Mouse (Mus musculus): ENCODE results near the gene Shank2.

The Shank2 gene

DNA sequence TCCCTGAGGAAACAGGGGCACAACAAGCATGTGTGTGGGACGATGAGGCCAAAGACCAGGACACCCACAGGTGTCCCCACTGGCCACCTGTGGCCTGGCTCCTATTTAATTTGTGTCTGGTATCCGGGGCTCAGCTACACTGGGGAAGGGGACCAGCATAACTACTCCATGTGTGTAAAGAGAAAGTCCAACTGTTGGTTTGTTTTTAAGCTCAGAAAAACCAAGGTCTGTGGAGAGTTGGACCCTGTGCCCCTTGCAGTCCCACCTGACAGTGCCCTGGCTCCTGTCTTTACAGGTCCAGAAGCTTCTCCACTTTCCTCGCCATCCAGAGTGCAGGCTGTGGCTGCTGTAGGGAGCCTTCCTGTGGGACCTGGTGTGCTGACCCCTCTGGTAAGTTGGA, at the start of gene Shank2:
Gene Shank2 (plus strand): TSS at position 301 of the 400 bp plus-strand sequence.
- no peak for DNase-seq (ENCODE audit: low read depth, low spot score)

DNA sequence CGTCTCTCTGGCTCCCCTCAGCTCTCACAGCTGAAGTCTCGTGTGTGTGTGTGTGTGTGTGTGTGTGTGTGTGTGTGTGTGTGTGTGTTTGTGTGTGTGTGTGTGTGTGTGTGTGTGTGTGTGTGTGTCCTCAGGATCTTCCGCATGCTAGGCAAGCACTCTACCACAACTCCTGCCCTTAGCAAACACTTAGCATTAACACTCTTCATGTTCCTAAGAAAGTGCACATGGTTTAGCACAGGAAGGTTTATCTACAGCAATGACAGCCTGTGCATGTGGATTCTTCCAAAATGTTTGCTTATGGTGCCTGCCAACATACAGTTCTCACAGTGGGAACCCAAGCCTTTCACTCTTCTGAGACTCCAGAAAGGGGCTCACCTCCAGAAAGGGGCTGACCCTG, 49.6 kb upstream of the Shank2 start:
- DNase-seq (ENCODE audit: low read depth, low spot score) = no peak

GRCm38 (mm10) chr7:143956575-143957295, 45.0 kb upstream of the Shank2 start:
- DNase-seq (ENCODE audit: low read depth, low spot score) = no peak

DNA sequence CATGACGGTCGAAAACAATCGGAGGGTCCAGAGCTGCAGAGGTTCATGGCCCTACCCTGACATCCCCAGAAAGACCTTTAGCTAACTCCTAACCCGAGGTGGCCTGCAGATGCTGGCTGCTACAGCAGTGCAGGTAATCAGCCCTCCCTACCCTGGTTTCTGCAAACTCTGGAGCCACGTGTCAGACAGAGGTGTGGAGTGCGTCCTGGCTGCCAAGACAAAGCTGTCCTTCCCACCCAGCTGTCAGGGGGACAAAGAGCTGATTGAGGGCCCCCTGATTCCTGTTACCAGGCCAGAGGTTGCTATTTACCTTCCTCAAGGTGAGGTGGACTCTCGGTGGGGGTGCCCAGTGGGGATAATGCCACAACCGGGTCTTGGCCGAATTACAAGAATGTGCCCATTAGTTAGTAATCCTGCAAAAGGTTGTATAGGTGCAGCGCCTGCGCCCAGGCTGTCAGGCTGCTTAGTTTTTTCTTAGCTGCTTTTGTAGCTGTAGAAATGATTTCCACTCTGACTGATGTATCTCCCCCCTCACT, 43.6 kb upstream of the Shank2 start:
- DNase-seq (ENCODE audit: low read depth, low spot score) = no peak

DNA sequence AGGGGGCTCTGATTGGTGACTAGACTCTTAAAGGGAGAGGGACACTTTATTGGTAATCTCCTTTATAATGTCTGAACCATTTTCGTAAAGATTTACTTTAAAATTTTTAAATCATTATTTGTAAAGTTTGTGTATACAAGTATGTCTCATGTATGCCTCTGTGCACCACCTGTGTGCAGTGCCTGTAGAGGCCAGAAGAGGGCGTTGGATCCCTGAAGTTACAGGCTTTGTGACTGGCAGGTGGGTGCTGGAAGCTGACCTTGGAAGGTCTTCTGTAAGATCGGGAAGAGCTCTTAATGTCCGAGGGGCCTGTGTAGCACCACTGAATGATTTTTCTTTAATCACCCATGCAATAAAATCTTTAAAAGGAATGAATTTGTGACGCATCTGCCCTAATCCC, 37.9 kb upstream of the Shank2 start:
- no peak for DNase-seq (ENCODE audit: low read depth, low spot score)

- no peak for DNase-seq (ENCODE audit: low read depth, low spot score)
These were observed 35.1 kb upstream of the Shank2 start for GRCm38 (mm10) chr7:143966621-143967020.

DNA sequence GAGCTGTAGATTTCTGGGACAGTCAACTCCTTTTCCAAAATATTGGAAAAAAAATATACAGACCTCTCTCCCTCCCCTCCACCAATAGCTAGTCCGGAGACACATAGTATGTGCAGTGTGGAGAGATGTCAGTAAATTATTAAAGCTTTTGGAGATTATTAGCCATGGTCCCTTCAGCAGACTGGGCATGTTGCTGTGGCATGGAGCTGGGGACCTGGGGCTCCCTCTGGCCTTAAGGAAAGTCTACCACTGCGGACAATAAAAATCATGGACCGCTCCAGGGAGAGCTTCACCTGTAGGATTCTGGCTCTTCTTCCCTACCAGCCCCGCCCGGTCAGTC, 24.3 kb upstream of the Shank2 start:
- no peak for DNase-seq (ENCODE audit: low read depth, low spot score)

DNA sequence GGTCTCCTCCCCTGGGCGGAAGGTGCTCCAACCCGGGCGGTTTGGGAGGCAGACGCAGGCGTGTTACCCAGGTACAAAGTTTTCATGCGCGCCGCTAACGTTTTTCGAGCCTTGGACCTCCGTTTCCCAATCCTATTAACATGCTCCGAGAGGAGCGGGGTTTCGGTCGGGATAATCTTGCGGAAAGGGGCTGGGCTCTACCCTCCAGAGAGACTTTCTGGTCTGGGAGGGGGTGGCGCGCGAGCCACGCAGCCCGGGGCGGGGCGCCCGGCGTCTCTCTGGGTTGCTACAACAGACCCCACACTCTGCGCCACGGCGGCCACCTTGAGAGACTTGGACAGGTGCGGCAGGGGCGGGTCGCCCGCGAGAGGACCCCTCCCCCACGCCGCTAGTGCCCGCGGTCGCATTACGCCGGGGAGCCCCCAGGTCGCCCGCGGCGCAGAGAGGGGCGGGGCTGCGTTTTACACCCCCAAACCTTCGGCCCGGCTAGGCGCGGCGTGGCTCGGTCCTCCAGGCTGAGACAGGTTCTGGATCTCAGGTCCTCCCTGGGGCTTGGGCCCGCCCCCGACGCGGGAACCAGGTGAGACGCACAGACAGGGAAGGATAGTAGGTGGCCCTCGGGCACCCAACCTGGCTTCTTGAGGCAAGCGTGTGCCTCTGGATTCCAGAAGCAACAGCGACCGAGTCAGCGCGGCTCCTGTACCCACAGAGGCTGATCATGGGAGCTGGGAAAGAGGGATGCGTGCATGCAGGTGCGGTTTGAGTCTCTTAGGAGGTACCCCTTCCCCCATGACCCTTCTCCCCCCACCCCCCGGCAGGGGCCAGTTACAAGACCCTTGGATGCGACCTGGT, 23.7 kb upstream of the Shank2 start:
- DNase-seq (ENCODE audit: low read depth, low spot score) = no peak

DNA sequence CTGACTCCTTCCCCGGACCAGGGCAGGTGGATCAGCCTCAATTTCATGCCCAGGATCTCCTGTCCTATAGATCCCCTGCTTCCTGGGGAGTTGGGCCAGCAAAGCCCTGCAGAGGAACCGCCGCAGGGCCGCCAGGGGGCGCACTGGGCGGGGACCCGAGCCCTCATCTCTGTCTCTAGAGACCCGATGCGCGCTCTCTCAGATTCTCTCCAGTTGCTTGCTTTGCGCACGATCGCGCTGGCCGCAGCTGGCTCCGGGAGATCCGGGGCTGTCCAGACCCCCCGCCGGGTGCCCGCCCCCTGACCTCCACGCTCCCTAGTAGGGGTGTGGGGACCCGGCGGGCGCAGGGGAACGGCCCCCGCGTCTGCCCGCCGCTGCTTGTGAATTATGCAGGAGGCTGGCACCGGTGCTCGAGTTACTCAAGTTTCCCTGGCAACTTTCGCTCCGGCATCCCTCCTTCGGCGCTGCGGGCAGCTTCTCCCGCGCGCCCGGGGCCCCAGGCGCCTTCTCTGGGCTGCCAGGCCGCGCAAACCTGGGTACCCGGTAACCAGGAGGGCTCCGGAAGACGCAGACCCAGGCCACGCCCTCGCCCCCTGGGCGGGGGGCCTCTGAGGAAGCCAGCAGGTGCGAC, 22.9 kb upstream of the Shank2 start:
- DNase-seq (ENCODE audit: low read depth, low spot score) = peak; percentile 11

DNA sequence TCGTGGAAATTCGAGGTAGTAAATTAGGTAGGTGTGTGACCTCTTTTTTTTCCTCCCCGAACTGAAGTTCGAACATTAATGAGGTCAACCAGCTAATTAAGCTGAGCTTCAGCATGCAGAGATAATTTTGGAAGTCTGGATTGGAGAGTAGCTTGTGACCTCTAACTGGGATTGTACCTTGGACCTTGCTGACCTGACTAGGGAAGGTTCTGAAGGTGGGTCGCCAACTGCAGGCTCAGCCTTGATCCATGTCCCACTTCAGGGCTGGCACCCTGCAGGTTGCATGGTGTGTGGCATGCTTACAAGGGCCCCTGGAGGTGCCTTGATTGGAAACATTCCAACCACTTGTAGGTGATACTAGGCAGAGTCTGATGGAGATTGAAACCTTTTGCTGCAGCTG, 21.7 kb upstream of the Shank2 start:
- no peak for DNase-seq (ENCODE audit: low read depth, low spot score)

GRCm38 (mm10) chr7:143986281-143986680, 15.4 kb upstream of the Shank2 start:
- DNase-seq (ENCODE audit: low read depth, low spot score) = no peak

DNA sequence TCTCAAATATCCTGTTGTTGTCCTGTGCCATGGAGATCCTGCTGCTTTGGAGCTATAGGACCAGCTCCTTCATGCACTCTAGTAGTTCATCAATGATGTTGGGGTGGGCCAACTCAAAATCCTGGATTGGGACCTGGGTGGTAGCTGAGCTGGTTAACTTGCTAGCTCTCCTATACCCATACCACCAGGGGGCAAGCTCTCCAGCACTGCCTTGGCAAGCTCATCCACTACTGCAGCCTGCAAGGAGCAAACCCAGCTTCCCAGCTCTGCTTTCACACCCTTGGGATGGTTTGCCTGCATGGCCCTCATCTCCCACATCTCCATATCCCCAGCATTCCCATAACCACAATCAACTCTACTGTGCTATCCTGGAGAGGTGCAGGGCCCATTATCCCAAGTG, 10.6 kb upstream of the Shank2 start:
- no peak for DNase-seq (ENCODE audit: low read depth, low spot score)

DNA sequence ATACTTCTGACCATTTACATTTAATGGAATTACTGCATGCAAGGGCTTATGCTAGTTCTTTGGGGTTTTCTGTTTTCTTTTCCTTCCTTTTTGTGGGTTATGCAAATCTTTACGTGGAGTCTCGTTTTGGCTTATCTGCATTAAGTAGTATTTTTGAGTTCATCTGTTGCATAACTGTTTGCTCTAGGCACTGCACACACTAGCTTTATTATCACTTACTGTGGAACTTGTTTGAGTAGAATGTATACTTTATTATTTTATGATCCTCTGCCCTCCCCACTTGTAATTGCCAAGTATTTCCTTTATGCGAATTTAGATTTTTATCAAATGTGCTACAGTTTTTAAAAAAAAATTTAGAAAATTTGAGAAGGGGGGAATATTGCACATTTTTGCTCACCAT, 2.7 kb upstream of the Shank2 start:
- DNase-seq (ENCODE audit: low read depth, low spot score) = no peak

DNA sequence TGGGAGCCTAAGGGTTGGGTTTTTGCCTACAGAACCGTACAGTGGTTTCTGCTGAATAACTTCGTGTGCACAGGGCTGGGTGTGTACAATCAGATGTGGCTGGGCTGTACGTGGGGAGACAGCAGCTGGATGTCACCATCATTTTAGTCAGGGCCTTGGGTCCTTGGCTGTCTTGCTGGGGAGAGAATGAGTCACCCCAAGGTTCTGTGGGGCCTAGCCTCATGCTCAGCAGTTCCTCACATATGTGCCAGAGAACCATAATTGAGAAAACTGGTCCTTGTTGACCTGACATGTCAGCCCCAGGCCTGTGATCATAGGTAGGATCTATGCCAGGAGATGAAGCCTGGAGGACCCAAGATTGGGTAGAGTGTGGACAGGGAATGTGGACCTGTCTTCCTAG, 1.7 kb downstream of the Shank2 start:
- DNase-seq (ENCODE audit: low read depth, low spot score) = no peak

- no peak for DNase-seq (ENCODE audit: low read depth, low spot score)
These were observed 6.4 kb downstream of the Shank2 start for GRCm38 (mm10) chr7:144008079-144008478.

GRCm38 (mm10) chr7:144008985-144009384, 7.3 kb downstream of the Shank2 start:
- DNase-seq (ENCODE audit: low read depth, low spot score) = no peak

- DNase-seq (ENCODE audit: low read depth, low spot score) = no peak
These were observed 12.8 kb downstream of the Shank2 start for GRCm38 (mm10) chr7:144014485-144014884.

DNA sequence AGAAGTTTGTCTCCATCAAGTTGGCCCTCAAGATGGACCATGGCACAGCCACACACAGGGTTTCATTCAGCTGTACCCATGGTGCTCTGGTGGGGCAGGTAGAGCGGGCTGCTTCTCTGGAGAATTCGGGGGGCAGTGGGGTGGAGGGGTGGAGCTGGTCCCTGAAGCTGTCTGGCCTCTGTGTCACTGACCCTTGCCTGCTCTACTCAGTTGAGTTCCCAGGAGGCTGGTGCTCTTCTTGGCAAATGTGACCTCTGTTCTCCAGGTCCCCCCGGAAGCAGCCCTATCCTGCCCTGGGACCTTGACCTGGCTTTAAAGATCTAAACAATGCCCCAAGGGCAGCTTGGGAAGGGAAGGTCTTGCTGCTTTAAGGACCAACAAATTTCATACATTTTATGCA, 20.1 kb downstream of the Shank2 start:
- no peak for DNase-seq (ENCODE audit: low read depth, low spot score)

GRCm38 (mm10) chr7:144022682-144023081, 21.0 kb downstream of the Shank2 start:
- no peak for DNase-seq (ENCODE audit: low read depth, low spot score)

- no peak for DNase-seq (ENCODE audit: low read depth, low spot score)
These were observed 21.8 kb downstream of the Shank2 start for GRCm38 (mm10) chr7:144023561-144023960.

- DNase-seq (ENCODE audit: low read depth, low spot score) = no peak
These were observed 24.5 kb downstream of the Shank2 start for GRCm38 (mm10) chr7:144026024-144026752.

- DNase-seq (ENCODE audit: low read depth, low spot score) = no peak
These were observed 27.5 kb downstream of the Shank2 start for GRCm38 (mm10) chr7:144029246-144029645.

All from retina, adult 2 months (tissue).